Mouse (Mus musculus): ENCODE data around the gene Cryzl1.
A peak's percentile ranks its signal among the peaks of the same experiment; 100 is the strongest.

Cryzl1 gene

GRCm38 (mm10) chr16:91728123-91729065, at the start of gene Cryzl1:
Cryzl1 (minus strand) TSS chr16:91728975.
- DNase-seq (ENCODE audit: low spot score), result peak; percentile 99

GRCm38 (mm10) chr16:91772586-91772985, 43.8 kb upstream of the Cryzl1 start:
- no peak for DNase-seq (ENCODE audit: low spot score)

DNA sequence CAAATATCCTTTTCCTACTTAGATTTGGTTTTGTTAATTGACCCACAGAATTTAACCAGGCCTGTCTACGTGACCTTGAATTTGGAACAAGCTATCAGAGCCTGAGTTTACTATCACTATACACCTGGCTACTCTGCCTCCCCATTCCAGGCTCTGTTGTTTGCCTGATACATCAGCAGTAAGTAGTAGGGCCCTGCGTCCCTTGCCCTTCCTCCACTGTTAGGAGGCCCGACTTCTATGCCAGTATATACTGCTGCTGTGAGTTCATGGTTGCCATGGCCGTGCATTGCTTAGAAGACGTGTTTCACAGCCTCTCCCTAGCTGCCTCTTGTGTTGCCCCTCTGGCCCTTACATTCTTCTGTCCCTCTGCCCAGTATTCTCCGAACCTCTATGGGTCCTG, 42.6 kb upstream of the Cryzl1 start:
- no peak for DNase-seq (ENCODE audit: low spot score)

- DNase-seq (ENCODE audit: low spot score), result no peak
Measured at GRCm38 (mm10) chr16:91770662-91771061, 41.9 kb upstream of the Cryzl1 start.

GRCm38 (mm10) chr16:91769911-91770310, 41.1 kb upstream of the Cryzl1 start:
- DNase-seq (ENCODE audit: low spot score), result no peak

- no peak for DNase-seq (ENCODE audit: low spot score)
Measured at GRCm38 (mm10) chr16:91768586-91768985, 39.8 kb upstream of the Cryzl1 start.

DNA sequence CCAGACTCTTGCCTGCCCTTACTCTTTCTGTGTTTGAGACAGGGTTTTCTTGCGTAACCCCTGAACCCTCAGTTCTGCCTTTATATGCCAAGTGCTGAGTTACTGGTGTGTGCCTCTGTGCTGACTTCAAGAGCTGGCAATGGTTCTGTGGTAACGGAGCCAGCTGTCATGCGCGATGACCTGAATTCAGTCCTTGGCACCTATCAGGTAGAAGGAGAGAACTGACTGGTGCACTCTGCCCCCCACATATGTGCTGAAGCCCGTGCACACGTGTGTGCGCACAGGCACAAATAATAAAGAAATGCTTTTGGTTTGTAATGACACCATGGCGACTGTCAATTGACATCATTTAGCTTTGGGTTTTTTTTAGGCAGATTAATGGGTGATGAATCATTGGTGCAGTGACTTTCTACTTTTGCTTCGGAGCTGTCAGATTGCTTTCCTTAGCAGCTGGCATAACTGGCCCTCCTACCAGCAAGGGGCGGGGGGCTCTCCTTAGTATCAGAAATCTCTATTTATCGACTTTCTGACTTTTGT, 38.5 kb upstream of the Cryzl1 start:
- no peak for DNase-seq (ENCODE audit: low spot score)

- DNase-seq (ENCODE audit: low spot score), result no peak
Measured at GRCm38 (mm10) chr16:91765816-91766210, 37.0 kb upstream of the Cryzl1 start.

- DNase-seq (ENCODE audit: low spot score), result no peak
Measured at GRCm38 (mm10) chr16:91765121-91765815, 36.5 kb upstream of the Cryzl1 start.

DNA sequence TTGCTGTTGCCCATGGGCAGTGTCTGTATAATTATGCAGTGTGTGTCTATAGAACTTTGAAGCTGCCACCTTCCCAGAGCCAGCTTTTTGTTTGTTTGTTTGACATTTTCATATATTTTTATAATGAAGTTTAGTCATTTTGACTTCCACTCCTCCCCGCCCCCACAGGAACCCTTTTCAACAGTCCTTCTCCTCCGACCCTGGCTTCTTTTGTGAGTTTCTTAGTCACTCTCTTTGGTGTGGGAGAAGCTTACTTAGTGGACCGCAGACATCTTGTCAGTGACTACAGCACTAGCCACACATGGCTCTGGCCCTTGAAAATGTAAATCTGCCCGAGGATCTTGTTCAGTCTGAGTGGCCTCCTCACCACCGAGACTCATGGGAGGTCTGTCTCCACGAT, 35.6 kb upstream of the Cryzl1 start:
- no peak for DNase-seq (ENCODE audit: low spot score)

DNA sequence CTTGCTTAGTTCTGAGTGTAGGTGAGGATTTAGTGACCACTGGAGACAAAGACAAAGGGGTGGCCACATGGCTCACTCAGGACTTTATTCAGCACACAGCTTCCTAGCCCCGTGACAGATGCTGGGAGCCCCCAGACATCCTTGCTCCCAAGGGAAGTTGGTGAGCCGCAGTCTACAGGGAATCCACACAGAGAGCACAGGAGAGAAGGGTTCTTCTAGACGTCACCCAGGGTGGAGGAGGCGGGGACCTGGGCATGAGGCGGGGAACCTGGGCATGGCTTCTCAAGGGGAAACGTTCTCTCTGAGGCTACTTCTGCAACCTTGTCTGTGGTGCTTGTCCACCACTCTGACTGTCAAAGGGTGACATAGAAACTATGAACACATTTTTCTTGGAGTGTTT, 35.2 kb upstream of the Cryzl1 start:
- no peak for DNase-seq (ENCODE audit: low spot score)

DNA sequence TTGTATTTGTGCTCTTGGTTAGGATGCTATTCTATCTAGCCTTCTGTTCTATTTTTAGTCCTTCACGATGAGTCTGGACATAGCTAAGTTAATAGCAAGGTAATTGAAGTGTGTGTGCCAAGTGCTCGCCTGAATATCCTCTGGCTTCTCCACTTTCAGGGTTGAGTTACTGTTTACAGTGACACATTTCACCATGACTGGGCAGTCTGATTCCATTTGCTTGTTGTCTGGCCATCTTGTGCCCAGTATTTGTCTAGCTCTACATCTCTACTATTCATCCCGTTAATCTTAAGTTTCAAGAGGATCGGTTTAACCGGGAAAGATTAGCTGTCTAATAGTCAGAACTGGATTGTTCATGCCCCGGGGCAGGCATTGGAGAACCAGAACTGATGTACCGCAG, 33.7 kb upstream of the Cryzl1 start:
- DNase-seq (ENCODE audit: low spot score), result no peak

GRCm38 (mm10) chr16:91761761-91762160, 33.0 kb upstream of the Cryzl1 start:
- DNase-seq (ENCODE audit: low spot score), result no peak

GRCm38 (mm10) chr16:91761202-91761601, 32.4 kb upstream of the Cryzl1 start:
- no peak for DNase-seq (ENCODE audit: low spot score)

GRCm38 (mm10) chr16:91754957-91755356, 26.2 kb upstream of the Cryzl1 start:
- DNase-seq (ENCODE audit: low spot score), result no peak

GRCm38 (mm10) chr16:91753611-91754010, 24.8 kb upstream of the Cryzl1 start:
- DNase-seq (ENCODE audit: low spot score), result no peak

DNA sequence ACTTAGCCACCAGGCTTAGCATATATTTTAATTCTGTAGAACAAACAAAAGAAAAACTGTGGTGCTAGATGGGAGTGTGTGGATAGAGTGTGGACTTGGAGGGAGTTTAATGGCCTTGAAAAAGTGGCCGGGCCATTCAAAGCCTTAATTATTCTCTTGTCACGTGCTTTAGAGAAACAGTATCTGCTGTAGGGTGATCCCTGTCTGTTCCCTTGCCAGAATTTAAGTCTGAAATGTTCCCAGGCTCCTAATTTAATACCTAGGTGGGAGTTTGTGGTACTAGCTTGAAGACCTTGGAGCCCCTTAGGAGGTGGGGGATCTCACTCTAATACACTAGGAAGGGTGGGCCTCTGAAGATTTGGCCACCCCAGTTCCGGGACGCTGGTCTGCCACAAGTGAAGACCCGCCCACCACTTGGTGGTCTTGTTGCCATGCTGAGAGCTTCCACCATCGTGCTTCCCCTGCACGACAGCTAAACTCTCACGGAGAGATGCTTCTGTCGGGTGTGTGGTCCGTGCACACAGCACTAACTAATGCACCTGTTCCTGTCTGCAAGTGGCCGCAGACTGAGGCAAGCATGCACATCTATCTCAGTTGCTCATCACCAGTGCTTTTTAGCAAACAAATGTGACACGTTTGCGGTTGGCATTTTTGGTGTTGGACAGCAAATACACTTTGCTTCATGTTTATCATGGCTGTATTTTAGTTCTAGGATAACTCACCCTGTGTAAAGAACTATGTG, 23.0 kb upstream of the Cryzl1 start:
- DNase-seq (ENCODE audit: low spot score), result no peak

GRCm38 (mm10) chr16:91747567-91747966, 18.8 kb upstream of the Cryzl1 start:
- DNase-seq (ENCODE audit: low spot score), result no peak

DNA sequence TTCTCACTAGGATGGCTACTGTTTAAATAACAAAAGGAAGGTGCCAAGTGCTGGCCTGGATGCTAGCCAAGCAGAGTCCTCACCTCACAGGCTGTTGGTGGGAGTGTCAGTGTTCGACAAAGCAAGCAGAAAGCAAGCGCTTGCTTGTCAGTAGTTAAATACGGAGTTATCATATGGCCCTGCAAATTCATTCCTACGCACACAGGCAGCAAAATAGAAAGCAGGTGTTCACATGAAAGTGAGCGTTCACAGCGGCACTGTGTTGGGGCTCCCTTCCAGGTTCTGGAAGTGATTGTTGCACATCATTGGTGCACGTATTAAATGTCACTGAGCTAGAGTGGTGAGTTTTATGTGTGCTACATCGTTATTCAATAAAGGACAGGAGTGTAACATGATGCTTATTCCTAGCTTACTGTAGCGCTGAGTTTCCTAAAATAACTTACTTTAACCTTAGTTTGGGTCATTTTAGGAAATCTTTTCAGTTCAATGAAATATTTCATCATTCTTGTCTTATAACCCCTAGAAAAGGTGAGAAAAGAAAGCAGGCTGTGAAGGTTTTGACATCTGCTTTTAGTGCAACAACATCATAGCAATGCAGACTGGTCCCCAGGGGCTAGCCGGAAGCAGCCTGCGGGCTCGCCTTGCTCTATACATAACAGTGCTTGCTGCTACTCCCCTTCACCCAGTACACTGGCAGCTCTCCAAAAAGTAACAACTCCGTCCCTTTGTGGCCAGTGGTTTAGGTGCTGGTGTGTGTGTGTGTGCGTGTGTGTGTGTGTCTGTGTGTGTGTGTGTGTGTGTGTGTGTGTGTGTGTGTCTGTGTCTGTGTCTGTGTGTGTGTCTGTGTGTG, 17.6 kb upstream of the Cryzl1 start:
- no peak for DNase-seq (ENCODE audit: low spot score)

- no peak for DNase-seq (ENCODE audit: low spot score)
Measured at GRCm38 (mm10) chr16:91743055-91743454, 14.3 kb upstream of the Cryzl1 start.

DNA sequence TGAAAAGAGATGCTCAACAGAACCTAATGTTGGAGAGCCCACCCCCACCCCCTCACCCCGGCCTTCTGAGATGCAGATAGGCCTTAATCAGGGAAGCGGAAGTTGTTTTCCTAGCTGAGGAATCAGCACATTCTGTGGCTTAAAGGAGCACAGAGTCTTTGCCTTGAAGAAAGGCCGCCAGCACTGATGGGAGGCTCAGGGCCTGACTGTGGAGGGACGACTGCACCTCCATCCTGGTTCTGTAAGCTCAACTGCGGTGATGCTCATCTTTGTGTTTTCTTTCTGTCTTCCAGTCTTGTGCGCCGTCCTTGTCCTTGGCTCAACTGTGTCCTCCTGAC, 12.1 kb upstream of the Cryzl1 start:
- DNase-seq (ENCODE audit: low spot score), result no peak

Data from yolk sac, embryonic 10.5 days (tissue).